Mouse (Mus musculus) Patski (cell line): ENCODE measurements around the gene Rpl37. TPM values are rescaled to one million over a fixed set of nuclear protein-coding genes. Genes with fewer than 3 reads are reported as not detected.
A peak's percentile ranks its signal among the peaks of the same experiment; 100 is the strongest.
"Not testable (repeated sequence)": the region's sequence is repeated elsewhere in the genome, so short reads cannot be mapped to it uniquely, and the experiment has no call there.

Source experiments
- ATAC-seq: fragments of 100-300 bp; one replicate; pipeline ENCODE4 v1.8.0; 2021
- CTCF ChIA-PET: fragments of 350-600 bp; sonication (Branson Sonifier 250); formaldehyde crosslinking; loops from one replicate; lab custom pipeline; 2022; ENCODE audit warnings: inconsistent platforms; lab: Charles Lee
- POLR2A ChIA-PET: fragments of 350-600 bp; sonication (Branson Sonifier 250); formaldehyde crosslinking; loops from one replicate; lab custom pipeline; 2022; ENCODE audit warnings: antibody characterized with exemption, inconsistent platforms; lab: Charles Lee
- DNase-seq: peaks from one replicate; pipeline ENCODE4 v3.0.0-alpha.2; 2011; ENCODE audit warnings: low read depth, low spot score
- H3K27me3 ChIP-seq: fragments of 371-371 bp; one replicate; pipeline ENCODE4 v1.5.1; 2021
- CTCF ChIP-seq: fragments of 100-300 bp; IDR thresholded peaks from one replicate; pipeline ENCODE4 v1.5.1; 2021
- in situ Hi-C: fragments of 300-500 bp; cut with MboI; formaldehyde crosslinking; loops from 3 replicates; pipeline ENCODE4 v1.11.1; 2018; ENCODE audit warnings: low pct_unique_long_range_greater_than_20kb, mixed read lengths
- polyA plus RNA-seq: library from polyadenylated mRNA; unstranded; gene quantifications from one replicate; pipeline ENCODE4 v1.2.3, GENCODE M21; 2021

The Rpl37 gene
- polyA plus RNA-seq, 1 experiment from 2014 or later: 245 TPM

DNA sequence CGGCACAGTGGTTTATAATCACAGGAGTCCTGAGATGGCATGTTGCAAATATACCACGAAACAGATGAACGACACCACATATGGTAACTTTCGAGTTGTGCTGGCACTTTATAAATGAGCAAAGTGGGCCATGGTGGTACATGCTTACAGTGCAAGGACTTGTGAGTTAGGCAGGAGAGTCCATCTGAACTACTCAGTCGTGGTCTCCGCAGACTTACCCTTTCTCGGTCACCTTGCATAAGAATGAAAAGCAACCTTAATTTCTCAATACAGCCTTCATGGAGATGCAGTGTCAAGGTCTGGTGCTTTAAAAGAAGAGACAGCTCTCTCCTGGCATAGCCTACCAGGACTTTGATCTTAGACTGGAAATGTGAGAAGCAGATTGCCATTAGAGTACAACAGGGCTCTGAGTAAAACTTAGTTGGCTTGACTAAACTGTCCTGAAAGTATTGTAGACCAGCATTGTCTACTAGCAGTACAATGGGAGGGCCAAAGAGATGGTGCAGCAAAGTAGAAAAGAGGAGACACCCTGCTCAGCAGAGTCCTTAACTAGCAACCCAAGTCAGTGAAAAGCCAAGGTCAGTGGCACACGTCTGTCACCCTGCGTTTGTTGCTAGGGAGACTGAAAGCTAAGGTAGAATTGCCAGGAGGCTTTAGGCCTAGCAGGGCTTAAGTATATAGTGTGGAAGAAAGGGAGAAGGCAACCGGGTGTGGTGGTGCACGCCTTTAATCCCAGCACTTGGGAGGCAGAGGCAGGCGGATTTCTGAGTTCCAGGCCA, 5.3 kb downstream of the Rpl37 start:
- CTCF ChIA-PET: no interaction called here
- no peaks in the 10 kb centered on the region for H3K27me3 ChIP-seq
- POLR2A ChIA-PET: no interaction called here
- no peak for ATAC-seq
- TF ChIP-seq CTCF: no peak
- in situ Hi-C loops: no loop called here
- no peak for DNase-seq

DNA sequence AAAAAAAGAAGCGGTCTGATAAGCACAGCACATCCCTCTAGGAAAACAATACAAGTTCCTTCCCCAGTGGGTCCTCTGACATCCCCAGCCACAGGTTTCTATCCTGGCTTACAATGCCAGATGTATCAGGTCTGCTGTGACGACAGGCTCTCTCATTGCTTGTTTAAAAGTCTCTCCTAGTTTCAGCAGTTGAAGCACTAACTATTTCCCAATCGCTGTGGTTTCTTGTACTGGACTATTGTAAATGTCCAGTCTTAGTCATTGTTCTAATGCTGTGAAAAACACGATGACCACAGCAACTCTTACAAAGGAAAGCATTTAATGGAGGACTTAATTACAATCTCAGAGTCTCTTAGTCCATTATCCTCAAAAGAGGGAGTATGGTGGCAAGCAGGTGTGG, 10.0 kb downstream of the Rpl37 start:
- peak; percentile 75 for ATAC-seq
- POLR2A ChIA-PET: no interaction called here

DNA sequence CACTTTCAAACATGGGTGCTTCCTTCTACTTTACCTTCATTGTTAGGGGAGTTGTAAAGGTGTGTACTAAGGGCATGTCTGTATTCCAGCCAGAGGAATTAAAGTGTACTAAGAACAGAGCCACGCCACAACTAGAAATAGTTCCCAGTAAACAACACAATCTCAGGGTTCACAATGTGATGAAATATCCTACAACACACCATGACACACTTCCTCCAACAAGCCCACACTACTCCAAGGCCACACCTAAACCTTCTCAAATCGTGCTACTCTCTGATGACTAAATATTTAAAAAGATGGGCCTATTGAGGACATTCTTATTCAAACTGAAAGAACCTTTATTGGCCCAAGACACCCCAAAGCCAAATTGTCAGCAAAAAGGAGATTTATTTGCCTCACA, 11.0 kb downstream of the Rpl37 start:
- DNase-seq (no peak), ATAC-seq (no peak)
- H3K27me3 ChIP-seq: no peaks in the 10 kb centered on the region
- POLR2A ChIA-PET: interaction anchor here (0.6 to 0.9 kb wide), 2 partner anchors 8 to 15 kb away, joined by 3 read pairs; no protein-coding TSS in a partner anchor
- CTCF ChIA-PET: no interaction called here
- no peak for TF ChIP-seq CTCF
- in situ Hi-C loops: no loop called here

More for the DNA sequence above, 10.0 kb downstream of the Rpl37 start:
- DNase-seq: no peak
- TF ChIP-seq CTCF: no peak
- CTCF ChIA-PET: no interaction called here
- no peaks in the 10 kb centered on the region for H3K27me3 ChIP-seq
- in situ Hi-C loops: no loop called here

DNA sequence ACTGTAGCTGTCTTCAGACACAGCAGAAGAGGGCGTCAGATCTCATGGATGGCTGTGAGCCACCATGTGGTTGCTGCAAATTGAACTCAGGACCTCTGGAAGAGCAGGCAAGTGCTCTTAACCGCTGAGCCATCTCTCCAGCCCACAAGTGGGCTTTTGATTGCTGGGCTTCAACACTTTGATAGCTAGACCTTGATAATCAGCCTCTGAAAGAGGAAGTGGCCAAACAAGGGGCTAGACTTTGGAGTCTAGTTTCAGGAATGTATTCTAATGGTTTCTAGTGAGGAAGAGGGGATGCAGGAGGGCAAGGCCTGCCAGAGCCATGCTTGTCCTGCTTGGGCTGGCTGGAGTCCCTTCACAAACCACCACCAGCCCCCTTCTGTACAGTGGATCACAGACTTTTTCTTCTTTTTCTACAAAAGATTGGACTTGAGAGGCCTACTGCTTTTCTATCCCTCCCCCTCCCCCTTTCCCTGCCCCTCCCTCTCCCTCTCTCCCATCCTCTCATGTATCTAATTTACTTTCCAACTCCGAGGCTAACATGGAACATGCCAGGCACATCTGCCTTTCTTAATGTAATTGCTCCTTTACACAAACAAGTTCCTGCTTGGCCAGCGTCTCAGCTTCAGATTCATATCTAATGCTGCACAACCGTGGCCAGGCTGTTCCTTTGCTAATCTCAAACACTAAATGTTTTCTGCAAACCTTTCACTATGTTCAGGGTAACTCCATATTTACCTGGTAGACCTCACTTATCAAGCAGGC, 11.9 kb downstream of the Rpl37 start:
- in situ Hi-C loops: no loop called here
- DNase-seq: no peak
- no peak for TF ChIP-seq CTCF
- POLR2A ChIA-PET: no interaction called here
- ATAC-seq: no peak
- H3K27me3 ChIP-seq: no peaks in the 10 kb centered on the region
- CTCF ChIA-PET: no interaction called here

- TF ChIP-seq CTCF: no peak
- ChIA-PET CTCF (interaction anchor here (1.0 kb wide), 1 partner anchor 10 kb away, joined by 3 read pairs; no protein-coding TSS in a partner anchor), POLR2A (interaction anchor here (0.7 kb wide), 1 partner anchor 15 kb away, joined by 3 read pairs; no protein-coding TSS in a partner anchor)
- in situ Hi-C loops: no loop called here
- DNase-seq (no peak), ATAC-seq (peak; percentile 57)
- H3K27me3 ChIP-seq: no peaks in the 10 kb centered on the region
Measured at GRCm38 (mm10) chr15:5129111-5129805, 12.8 kb downstream of the Rpl37 start.

DNA sequence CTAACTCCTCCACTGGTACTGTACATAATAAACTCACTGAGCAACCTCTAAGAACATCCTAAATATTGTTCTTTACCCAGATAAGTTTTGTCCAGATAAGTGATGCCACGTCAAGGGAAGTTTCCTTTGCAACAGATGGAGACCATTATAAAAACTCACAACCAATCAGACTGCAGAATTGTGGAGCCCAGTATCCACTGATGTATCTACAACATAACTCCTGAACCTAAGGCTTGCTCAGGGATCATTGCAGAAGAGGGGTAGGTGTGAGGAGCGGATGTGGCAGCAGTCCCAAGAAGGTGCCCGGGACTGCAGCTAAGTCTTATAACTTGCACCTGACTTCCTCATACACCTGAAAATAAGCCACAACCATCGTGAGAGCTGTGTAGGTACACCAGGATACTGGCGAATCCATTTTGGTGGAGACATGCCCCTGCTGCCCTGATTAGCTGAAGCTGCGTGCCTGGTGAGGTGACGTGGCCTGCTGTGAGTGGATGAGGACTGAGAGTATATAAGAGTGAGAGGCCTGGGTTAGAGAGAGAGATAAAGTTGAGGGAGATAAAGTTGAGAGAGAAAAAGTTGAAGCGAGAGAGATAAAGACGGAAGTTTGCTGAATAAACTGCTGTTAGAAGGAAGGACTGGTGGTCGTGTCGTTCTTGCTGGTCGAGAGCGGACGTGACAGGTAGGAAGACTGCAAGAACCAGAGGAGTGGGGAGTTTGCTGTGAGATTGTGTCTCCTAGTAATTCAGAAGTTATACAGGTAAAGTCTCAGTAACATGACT, 14.6 kb downstream of the Rpl37 start:
- in situ Hi-C loops, CTCF ChIA-PET, DNase-seq, POLR2A ChIA-PET, ATAC-seq, H3K27me3 ChIP-seq: not testable (repeated sequence)

DNA sequence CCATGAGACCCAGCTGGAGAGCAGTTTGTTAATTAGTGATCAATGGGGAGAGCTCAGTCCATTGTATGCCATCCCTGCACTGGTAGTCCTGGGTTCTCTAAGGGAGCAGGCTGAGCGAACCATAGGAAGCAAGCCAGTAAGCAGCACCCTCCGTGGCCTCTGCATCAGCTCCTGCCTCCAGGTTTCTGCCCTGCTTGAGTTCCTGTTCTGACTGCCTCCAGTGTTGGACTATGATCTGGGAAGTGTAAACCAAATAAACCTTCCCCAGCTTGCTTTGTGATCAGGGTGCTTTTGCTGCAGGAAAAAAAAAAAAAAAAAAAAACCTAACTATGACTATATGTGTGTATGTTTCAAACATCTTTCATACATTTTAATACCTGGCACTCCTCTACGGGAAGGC, 16.9 kb downstream of the Rpl37 start:
- in situ Hi-C loops: no loop called here
- no peaks in the 10 kb centered on the region for H3K27me3 ChIP-seq
- CTCF ChIA-PET: interaction anchor here (1.6 kb wide), 1 partner anchor 14 kb away, joined by 3 read pairs; no protein-coding TSS in a partner anchor
- ATAC-seq (no peak), DNase-seq (no peak)
- no peak for TF ChIP-seq CTCF
- POLR2A ChIA-PET: no interaction called here

DNA sequence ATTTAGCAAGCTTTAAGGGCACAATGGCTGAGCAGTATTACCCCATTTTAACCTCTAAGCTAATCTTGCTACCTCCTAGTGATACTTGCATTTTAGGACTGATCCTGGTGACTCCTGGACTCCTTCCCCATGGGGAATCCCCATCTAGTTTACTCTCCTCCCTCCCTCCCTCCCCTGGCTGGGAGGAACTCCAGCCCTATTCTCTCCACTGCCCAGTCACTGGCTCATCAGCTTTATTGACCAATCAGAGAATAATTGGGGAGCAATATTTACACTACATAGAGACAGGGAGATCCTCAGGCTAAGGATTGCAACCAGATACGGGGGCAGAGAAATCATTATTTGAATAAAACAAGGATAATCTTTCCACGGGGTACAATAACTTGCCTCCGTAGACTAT, 17.7 kb downstream of the Rpl37 start:
- ATAC-seq (no peak), DNase-seq (no peak)
- POLR2A ChIA-PET: no interaction called here
- H3K27me3 ChIP-seq: no peaks in the 10 kb centered on the region
- CTCF ChIA-PET: interaction anchor here (1.6 kb wide), 1 partner anchor 15 kb away, joined by 3 read pairs; no protein-coding TSS in a partner anchor
- TF ChIP-seq CTCF: no peak
- in situ Hi-C loops: no loop called here

GRCm38 (mm10) chr15:5134945-5135483, 18.6 kb downstream of the Rpl37 start:
- H3K27me3 ChIP-seq: no peaks in the 10 kb centered on the region
- no peak for TF ChIP-seq CTCF
- ChIA-PET CTCF (interaction anchor here (1.6 kb wide), 1 partner anchor 16 kb away, joined by 3 read pairs; no protein-coding TSS in a partner anchor), POLR2A (no interaction called here)
- in situ Hi-C loops: no loop called here
- DNase-seq (no peak), ATAC-seq (no peak)
